8 mouse cellular contexts compared by ENCODE assay signal in the genomic region with DNA sequence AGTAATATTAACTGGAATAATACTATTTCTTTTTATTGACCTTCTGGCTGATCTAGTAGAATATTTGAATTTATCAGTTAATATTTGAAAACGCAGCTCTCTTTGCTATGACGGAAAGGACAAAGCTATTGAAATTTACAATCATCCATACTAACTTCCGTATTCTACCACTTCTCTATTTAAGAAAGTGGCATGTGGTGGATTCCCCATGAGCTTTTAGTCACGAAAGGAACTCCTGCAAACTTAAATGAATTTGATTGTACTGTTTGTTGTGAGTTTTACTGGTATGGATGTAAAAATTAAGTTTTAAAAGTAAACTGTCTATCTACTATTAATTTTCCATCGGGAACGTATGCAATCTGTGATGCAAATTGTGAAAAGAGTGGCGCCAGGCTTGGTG. TPM values are rescaled to one million over a fixed set of nuclear protein-coding genes. Genes with fewer than 3 reads are reported as not detected.
DNase-seq lines count a peak whose midpoint lies in the region; ATAC-seq and TF ChIP-seq lines count a peak whose summit lies in the region.

No protein-coding gene starts in this region.

- peaks cover 8% of the 10 kb centered on the region; the same call in 1 of the 2 replicates for H3K4me1 ChIP-seq in kidney, adult 2 months (ENCODE audit: control insufficient read depth, insufficient read depth, low read length)
- peaks cover 14% of the 10 kb centered on the region for H3K4me1 ChIP-seq in hindbrain, embryonic 16.5 days (ENCODE audit: control insufficient read depth, insufficient read depth, low read depth, low read length)
- H3K4me1 ChIP-seq in midbrain, embryonic 16.5 days (ENCODE audit: control insufficient read depth, insufficient read depth, low read length): peaks cover 18% of the 10 kb centered on the region

- no peaks in the 10 kb centered on the region for H3K36me3 ChIP-seq in kidney, adult 2 months (ENCODE audit: control insufficient read depth, insufficient read depth, low read length)
- no peaks in the 10 kb centered on the region for H3K36me3 ChIP-seq in hindbrain, embryonic 16.5 days (ENCODE audit: control insufficient read depth, insufficient read depth, low read length)
- no peaks in the 10 kb centered on the region for H3K36me3 ChIP-seq in midbrain, embryonic 16.5 days (ENCODE audit: control insufficient read depth, insufficient read depth, low read length)

- no peak for TF ChIP-seq CTCF in kidney, adult 2 months (conservative IDR thresholded peaks at IDR 0.05; ENCODE audit: insufficient read depth, insufficient read length, low read depth, low read length)

- H3K27ac ChIP-seq in kidney, adult 2 months (ENCODE audit: insufficient read depth, low read depth, low read length): no peak overlapping the region
- no peak overlapping the region; the same call in 1 of the 2 replicates for H3K27ac ChIP-seq in hindbrain, embryonic 16.5 days (ENCODE audit: low read depth, low read length)
- H3K27ac ChIP-seq in midbrain, embryonic 16.5 days (ENCODE audit: low read length): no peak overlapping the region

- no peak for DNase-seq in kidney, adult 2 months
- DNase-seq in kidney, adult 9 months: no peak
- DNase-seq in MEL-GATA-1-ER (ENCODE audit: extremely low read depth, low read depth): peak; percentile 62
- DNase-seq in cerebellum, postnatal 4 days (ENCODE audit: low spot score in 2 of 2): no peak
- no peak for DNase-seq in cerebellum, adult 11 months
- no peak for DNase-seq in adrenal gland, adult 18-20 months (ENCODE audit: low spot score in 2 of 2)

- H3K4me3 ChIP-seq in kidney, adult 2 months (ENCODE audit: insufficient read depth, low read depth, low read length): peak overlapping the region; percentile 53
- H3K4me3 ChIP-seq in hindbrain, embryonic 16.5 days (ENCODE audit: low read length): peak overlapping the region; percentile 56
- H3K4me3 ChIP-seq in midbrain, embryonic 16.5 days (ENCODE audit: low read depth, low read length): peak overlapping the region; percentile 49

- TF ChIP-seq POLR2A in kidney, adult 2 months (IDR thresholded peaks at IDR 0.05; ENCODE audit: low read depth, low read length): no peak

- no peak for ATAC-seq in hindbrain, embryonic 16.5 days
- ATAC-seq in midbrain, embryonic 16.5 days: no peak

- H3K27me3 ChIP-seq in kidney, adult 2 months (replicated peaks; ENCODE audit: control insufficient read depth, insufficient read depth, low read length): no peaks in the 10 kb centered on the region
- no peaks in the 10 kb centered on the region for H3K27me3 ChIP-seq in hindbrain, embryonic 16.5 days (replicated peaks; ENCODE audit: control insufficient read depth, insufficient read depth, low read length)
- H3K27me3 ChIP-seq in midbrain, embryonic 16.5 days (ENCODE audit: control insufficient read depth, insufficient read depth, low read depth, low read length): no peaks in the 10 kb centered on the region

- H3K9me3 ChIP-seq in hindbrain, embryonic 16.5 days (ENCODE audit: control insufficient read depth, low read length): no peaks in the 10 kb centered on the region
- H3K9me3 ChIP-seq in midbrain, embryonic 16.5 days (replicated peaks; ENCODE audit: control insufficient read depth, low read length, poor library complexity, severe bottlenecking): no peaks in the 10 kb centered on the region

- peak overlapping the region; percentile 86 for H3K4me2 ChIP-seq in hindbrain, embryonic 16.5 days (ENCODE audit: low read length)
- H3K4me2 ChIP-seq in midbrain, embryonic 16.5 days (ENCODE audit: low read length): peak overlapping the region; percentile 83

- 44% methylated on average over 7 of the region's 7 CpGs for WGBS in kidney, adult 2 months
- 36% methylated on average over 7 of the region's 7 CpGs for WGBS in hindbrain, embryonic 16.5 days
- 40% methylated on average over 7 of the region's 7 CpGs for WGBS in midbrain, embryonic 16.5 days

- peak overlapping the region; percentile 68 for H3K9ac ChIP-seq in hindbrain, embryonic 16.5 days (ENCODE audit: low read depth, low read length)
- peak overlapping the region; percentile 68 for H3K9ac ChIP-seq in midbrain, embryonic 16.5 days (ENCODE audit: low read depth, low read length)

RNA-seq across cellular contexts. Expression of a gene that starts 0.8 kb away (rescaled TPM):
- polyA plus RNA-seq in kidney, adult 2 months (2012; rRNA removed): 0.39 and 0.81 TPM in 2 replicates
- 3.0 and 3.5 TPM in 2 replicates for polyA plus RNA-seq in hindbrain, embryonic 16.5 days (2015; fragmentation: Nextera tagmentation; extraction: Ambion mirVana)
- 2.9 and 3.2 TPM in 2 replicates for polyA plus RNA-seq in midbrain, embryonic 16.5 days (2015; fragmentation: Nextera tagmentation; extraction: Ambion mirVana)
- total RNA-seq in adrenal gland, adult 18-20 months (2021): 10 to 100 TPM; 21.3 to 41.2 TPM

RNA-seq across cellular contexts. Expression of a gene that starts 30.7 kb away (rescaled TPM):
- polyA plus RNA-seq in kidney, adult 2 months (2012; rRNA removed): 0.94 and 1.5 TPM in 2 replicates
- 19.2 and 20.3 TPM in 2 replicates for polyA plus RNA-seq in hindbrain, embryonic 16.5 days (2015; fragmentation: Nextera tagmentation; extraction: Ambion mirVana)
- polyA plus RNA-seq in midbrain, embryonic 16.5 days (2015; fragmentation: Nextera tagmentation; extraction: Ambion mirVana): 22.1 and 23.1 TPM in 2 replicates
- 10 to 100 TPM in 1 of 2 experiments, 1 to 10 TPM in 1; 9.7 to 12.3 TPM for total RNA-seq in adrenal gland, adult 18-20 months (2021)

RNA-seq across cellular contexts. Expression of a gene that starts 47.3 kb away (rescaled TPM):
- polyA plus RNA-seq in kidney, adult 2 months (2012; rRNA removed): 1.0 and 1.2 TPM in 2 replicates
- polyA plus RNA-seq in hindbrain, embryonic 16.5 days (2015; fragmentation: Nextera tagmentation; extraction: Ambion mirVana): 8.7 and 10.7 TPM in 2 replicates
- 10.9 and 12.0 TPM in 2 replicates for polyA plus RNA-seq in midbrain, embryonic 16.5 days (2015; fragmentation: Nextera tagmentation; extraction: Ambion mirVana)
- 1 to 10 TPM; 3.1 to 4.7 TPM for total RNA-seq in adrenal gland, adult 18-20 months (2021)
